Mouse (Mus musculus): ENCODE measurements at regions not wholly inside any gene's neighbourhood (a gene's known extent, or its start where the extent isn't known, plus 50 kb on each side); places are given as distances from the start of the nearest gene placed in this dataset.

- 89% methylated on average over 7 of the region's 7 CpGs for WGBS
- Histone ChIP-seq H3K36me3 (ENCODE audit: insufficient read depth, low read length) (no peaks in the 10 kb centered on the region), H3K27ac (ENCODE audit: low read depth, low read length) (no peak overlapping the region), H3K4me2 (ENCODE audit: low read depth, low read length, poor library complexity, severe bottlenecking) (no peak overlapping the region), H3K9me3 (ENCODE audit: low read length) (no peaks in the 10 kb centered on the region), H3K9ac (replicated peaks; ENCODE audit: low read length, poor library complexity, severe bottlenecking) (no peak overlapping the region), H3K4me3 (ENCODE audit: low read depth, low read length) (no peak overlapping the region), H3K27me3 (ENCODE audit: insufficient read depth, low read length) (no peaks in the 10 kb centered on the region), H3K4me1 (ENCODE audit: insufficient read depth, low read length) (no peaks in the 10 kb centered on the region)
- DNase-seq (ENCODE audit: low spot score), result no peak
- no peak for ATAC-seq (ENCODE audit: low FRiP score)
- no peak for TF ChIP-seq CTCF (IDR thresholded peaks at IDR 0.05)
Measured at GRCm38 (mm10) chr8:46384926-46385325, 85.9 kb upstream of the Acsl1 start.

GRCm38 (mm10) chr8:46385806-46386205 is 85.0 kb upstream of the Acsl1 start:
- DNase-seq (ENCODE audit: low spot score) (no peak), ATAC-seq (ENCODE audit: low FRiP score) (no peak)
- H3K36me3 ChIP-seq (ENCODE audit: insufficient read depth, low read length), result no peaks in the 10 kb centered on the region
- no peaks in the 10 kb centered on the region for H3K27me3 ChIP-seq (ENCODE audit: insufficient read depth, low read length)
- H3K27ac ChIP-seq (ENCODE audit: low read depth, low read length), result no peak overlapping the region
- TF ChIP-seq CTCF (IDR thresholded peaks at IDR 0.05), result no peak
- no peaks in the 10 kb centered on the region for H3K9me3 ChIP-seq (ENCODE audit: low read length)
- no peak overlapping the region for H3K9ac ChIP-seq (replicated peaks; ENCODE audit: low read length, poor library complexity, severe bottlenecking)
- no peaks in the 10 kb centered on the region for H3K4me1 ChIP-seq (ENCODE audit: insufficient read depth, low read length)
- no peak overlapping the region for H3K4me2 ChIP-seq (ENCODE audit: low read depth, low read length, poor library complexity, severe bottlenecking)
- H3K4me3 ChIP-seq (ENCODE audit: low read depth, low read length), result no peak overlapping the region
- WGBS, result 93% methylated on average over 6 of the region's 6 CpGs

- no peak overlapping the region for H3K4me2 ChIP-seq (ENCODE audit: low read depth, low read length, poor library complexity, severe bottlenecking)
- no peaks in the 10 kb centered on the region for H3K4me1 ChIP-seq (ENCODE audit: insufficient read depth, low read length)
- no peak for TF ChIP-seq CTCF (IDR thresholded peaks at IDR 0.05)
- no peak overlapping the region for H3K9ac ChIP-seq (replicated peaks; ENCODE audit: low read length, poor library complexity, severe bottlenecking)
- no peak overlapping the region for H3K4me3 ChIP-seq (ENCODE audit: low read depth, low read length)
- H3K36me3 ChIP-seq (ENCODE audit: insufficient read depth, low read length), result no peaks in the 10 kb centered on the region
- WGBS, result 81% methylated on average over 4 of the region's 4 CpGs
- no peak for DNase-seq (ENCODE audit: low spot score)
- no peak overlapping the region for H3K27ac ChIP-seq (ENCODE audit: low read depth, low read length)
- H3K9me3 ChIP-seq (ENCODE audit: low read length), result no peaks in the 10 kb centered on the region
- no peaks in the 10 kb centered on the region for H3K27me3 ChIP-seq (ENCODE audit: insufficient read depth, low read length)
- ATAC-seq (ENCODE audit: low FRiP score), result no peak
Measured at GRCm38 (mm10) chr8:46386553-46386952, 84.3 kb upstream of the Acsl1 start.

GRCm38 (mm10) chr8:46387037-46387436 is 83.8 kb upstream of the Acsl1 start:
- H3K4me3 ChIP-seq (ENCODE audit: low read depth, low read length), result no peak overlapping the region
- no peak overlapping the region for H3K9ac ChIP-seq (replicated peaks; ENCODE audit: low read length, poor library complexity, severe bottlenecking)
- no peak for DNase-seq (ENCODE audit: low spot score)
- no peaks in the 10 kb centered on the region for H3K27me3 ChIP-seq (ENCODE audit: insufficient read depth, low read length)
- no peak overlapping the region for H3K4me2 ChIP-seq (ENCODE audit: low read depth, low read length, poor library complexity, severe bottlenecking)
- no peak for TF ChIP-seq CTCF (IDR thresholded peaks at IDR 0.05)
- ATAC-seq (ENCODE audit: low FRiP score), result no peak
- no peaks in the 10 kb centered on the region for H3K9me3 ChIP-seq (ENCODE audit: low read length)
- no peaks in the 10 kb centered on the region for H3K36me3 ChIP-seq (ENCODE audit: insufficient read depth, low read length)
- H3K27ac ChIP-seq (ENCODE audit: low read depth, low read length), result no peak overlapping the region
- no peaks in the 10 kb centered on the region for H3K4me1 ChIP-seq (ENCODE audit: insufficient read depth, low read length)
- 84% methylated on average over 5 of the region's 5 CpGs for WGBS

GRCm38 (mm10) chr8:46388421-46388820 is 82.4 kb upstream of the Acsl1 start:
- Histone ChIP-seq H3K36me3 (ENCODE audit: insufficient read depth, low read length) (no peaks in the 10 kb centered on the region), H3K9ac (replicated peaks; ENCODE audit: low read length, poor library complexity, severe bottlenecking) (no peak overlapping the region), H3K27ac (ENCODE audit: low read depth, low read length) (no peak overlapping the region), H3K4me3 (ENCODE audit: low read depth, low read length) (no peak overlapping the region), H3K9me3 (ENCODE audit: low read length) (no peaks in the 10 kb centered on the region), H3K4me2 (ENCODE audit: low read depth, low read length, poor library complexity, severe bottlenecking) (no peak overlapping the region), H3K27me3 (ENCODE audit: insufficient read depth, low read length) (no peaks in the 10 kb centered on the region), H3K4me1 (ENCODE audit: insufficient read depth, low read length) (no peaks in the 10 kb centered on the region)
- 79% methylated on average over 3 of the region's 3 CpGs for WGBS
- ATAC-seq (ENCODE audit: low FRiP score), result no peak
- TF ChIP-seq CTCF (IDR thresholded peaks at IDR 0.05), result no peak
- no peak for DNase-seq (ENCODE audit: low spot score)

GRCm38 (mm10) chr8:46390431-46390830 is 80.4 kb upstream of the Acsl1 start:
- no peaks in the 10 kb centered on the region for H3K36me3 ChIP-seq (ENCODE audit: insufficient read depth, low read length)
- ATAC-seq (ENCODE audit: low FRiP score) (no peak), DNase-seq (ENCODE audit: low spot score) (no peak)
- no peaks in the 10 kb centered on the region for H3K9me3 ChIP-seq (ENCODE audit: low read length)
- no peak overlapping the region for H3K4me3 ChIP-seq (ENCODE audit: low read depth, low read length)
- H3K27ac ChIP-seq (ENCODE audit: low read depth, low read length), result no peak overlapping the region
- H3K4me2 ChIP-seq (ENCODE audit: low read depth, low read length, poor library complexity, severe bottlenecking), result no peak overlapping the region
- no peaks in the 10 kb centered on the region for H3K4me1 ChIP-seq (ENCODE audit: insufficient read depth, low read length)
- 85% methylated on average over 6 of the region's 6 CpGs for WGBS
- TF ChIP-seq CTCF (IDR thresholded peaks at IDR 0.05), result no peak
- no peak overlapping the region for H3K9ac ChIP-seq (replicated peaks; ENCODE audit: low read length, poor library complexity, severe bottlenecking)
- H3K27me3 ChIP-seq (ENCODE audit: insufficient read depth, low read length), result no peaks in the 10 kb centered on the region
